ENCODE assay signal across 9 mouse cellular contexts in genomic region chr14:31942266-31942960, GRCm38 (mm10).
DNase-seq lines count a peak whose midpoint lies in the region; ATAC-seq and TF ChIP-seq lines count a peak whose summit lies in the region.
"Had no signal": no experiment of that assay in that cellular context is flagged by ENCODE, and none has a peak within 500 bp of the region (broad histone marks: within the 10 kb centered on the region; RNA-seq: fewer than 3 reads in every experiment).

No protein-coding gene starts in this region.

- TF ChIP-seq EP300 in lung, postnatal 0 days (IDR thresholded peaks at IDR 0.05): no peak

- 73% methylated on average over 3 of the region's 3 CpGs for WGBS in lung, postnatal 0 days

- no peak overlapping the region for H3K4me3 ChIP-seq in left cerebral cortex, adult 2 months
- H3K4me3 ChIP-seq in lung, postnatal 0 days (ENCODE audit: low read depth, low read length): no peak overlapping the region
- H3K4me3 ChIP-seq: erythroblast, embryonic 14.5 days had no signal

- no peaks in the 10 kb centered on the region for H3K36me3 ChIP-seq in lung, postnatal 0 days (ENCODE audit: insufficient read depth, low read length)

- H3K27ac ChIP-seq in left cerebral cortex, adult 2 months: no peak overlapping the region
- no peak overlapping the region for H3K27ac ChIP-seq in lung, postnatal 0 days (ENCODE audit: low read length)

- no peaks in the 10 kb centered on the region for H3K4me1 ChIP-seq in lung, postnatal 0 days (ENCODE audit: insufficient read depth, low read depth, low read length)

- intact Hi-C loops in left cerebral cortex, adult 2 months (cut with DNase I): loop anchor here (1.0 to 5.0 kb wide), 2 partner anchors 147 to 285 kb away; no protein-coding TSS in a partner anchor
- intact Hi-C loops in left cerebral cortex, postnatal 36 days (cut with DNase I): loop anchor here (2.0 kb wide), 1 partner anchor 148 kb away; no protein-coding TSS in a partner anchor

- H3K9ac ChIP-seq in lung, postnatal 0 days (replicated peaks; ENCODE audit: low read depth): no peak overlapping the region

- H3K27me3 ChIP-seq in lung, postnatal 0 days (replicated peaks; ENCODE audit: insufficient read depth, low read length): no peaks in the 10 kb centered on the region

- ATAC-seq in common myeloid progenitor, adult 5-6 weeks (replicated peaks; ENCODE audit: low read depth, poor library complexity, severe bottlenecking): peak; percentile 72
- ATAC-seq in lung, postnatal 0 days: no peak

- peak; percentile 65 for TF ChIP-seq CTCF in left cerebral cortex, adult 2 months (IDR thresholded peaks at IDR 0.05)
- peak; percentile 70 for TF ChIP-seq CTCF in lung, postnatal 0 days (IDR thresholded peaks at IDR 0.05)

- no peak overlapping the region for H3K4me2 ChIP-seq in lung, postnatal 0 days (replicated peaks; ENCODE audit: low read depth, low read length)

- H3K9me3 ChIP-seq in lung, postnatal 0 days (ENCODE audit: low read length): no peaks in the 10 kb centered on the region

- peak; percentile 64 for DNase-seq in adrenal gland, postnatal 10 days
- DNase-seq in adrenal gland, adult 18-20 months (ENCODE audit: low spot score in 2 of 2): no peak
- no peak for DNase-seq in left cerebral cortex, adult 2 months (ENCODE audit: extremely low spot score in 1 of 2, low spot score in 2 of 2)
- no peak for DNase-seq in left cerebral cortex, postnatal 36 days (ENCODE audit: low spot score in 2 of 2)
- no peak for DNase-seq in lung, postnatal 0 days (ENCODE audit: low spot score)
- no peak for DNase-seq in ovary, postnatal 36 days (ENCODE audit: low spot score)
- DNase-seq in urinary bladder, adult 18-20 months (ENCODE audit: low spot score in 2 of 2): no peak
